Mouse (Mus musculus) thymus, adult 2 months (tissue): ENCODE data around the gene Ccdc142. TPM values are rescaled to one million over a fixed set of nuclear protein-coding genes. Genes with fewer than 3 reads are reported as not detected.
A peak's percentile ranks its signal among the peaks of the same experiment; 100 is the strongest.

Source experiments
- DNase-seq: peaks from one replicate; pipeline ENCODE4 v3.0.0; 2021
- H3K27ac ChIP-seq: fragments of 200-500 bp; 2 replicates; pipeline ENCODE4 v1.5.1; 2012; ENCODE audit warnings: low read length, control low read depth; ENCODE audit not compliant: control insufficient read depth, insufficient read depth
- H3K27me3 ChIP-seq: fragments of 200-500 bp; 2 replicates; pipeline ENCODE4 v1.6.1; 2012; ENCODE audit warnings: mild to moderate bottlenecking, low read length, moderate library complexity, mixed read lengths; ENCODE audit not compliant: control insufficient read depth, insufficient read depth
- H3K36me3 ChIP-seq: fragments of 200-500 bp; 2 replicates; pipeline ENCODE4 v1.6.1; 2012; ENCODE audit warnings: mild to moderate bottlenecking, low read length, moderate library complexity; ENCODE audit not compliant: control insufficient read depth, insufficient read depth
- H3K4me1 ChIP-seq: fragments of 200-500 bp; replicated peaks from 2 replicates; pipeline ENCODE4 v1.6.1; 2012; ENCODE audit warnings: low read length; ENCODE audit not compliant: control insufficient read depth, insufficient read depth
- H3K4me3 ChIP-seq: fragments of 200-500 bp; 2 replicates; pipeline ENCODE4 v1.5.1; 2012; ENCODE audit warnings: mild to moderate bottlenecking, low read length, control low read depth, moderate library complexity; ENCODE audit not compliant: control insufficient read depth, insufficient read depth
- CTCF ChIP-seq: fragments of 200-500 bp; IDR thresholded peaks from 2 replicates; pipeline ENCODE4 v1.5.1; 2012; ENCODE audit warnings: mild to moderate bottlenecking, control low read depth, low read length, moderate library complexity, borderline replicate concordance; ENCODE audit not compliant: control insufficient read depth, poor library complexity, insufficient read depth; ENCODE audit errors: extremely low read depth
- POLR2A ChIP-seq: fragments of 200-500 bp; IDR thresholded peaks from 2 replicates; pipeline ENCODE4 v1.6.1; 2012; ENCODE audit warnings: mild to moderate bottlenecking, low read length, control low read depth, moderate library complexity; ENCODE audit not compliant: control insufficient read depth, poor library complexity, insufficient read depth; ENCODE audit errors: extremely low read depth
- WGBS: fragments of 180-500 bp; shearing (Covaris S2); methylation state at CpG from one replicate; pipeline ENCODE4 v1.1.7; 2018; 5-methylcytosine and 5-hydroxymethylcytosine counted together
- polyA plus RNA-seq: library from polyadenylated mRNA; depleted of rRNA; stranded (reverse); fragments of >200 nt; gene quantifications from 2 replicates; pipeline ENCODE4 v1.2.3, GENCODE M21; 2012

Gene Ccdc142
- polyA plus RNA-seq, 1 experiment, result 18.9 TPM

- no peak overlapping the region for H3K4me3 ChIP-seq
- DNase-seq, result no peak
- peaks cover 45% of the 10 kb centered on the region for H3K27me3 ChIP-seq
- no peak overlapping the region for H3K27ac ChIP-seq
- WGBS, result 4% methylated on average over 55 of the region's 58 CpGs
- TF ChIP-seq POLR2A (no peak), CTCF (no peak)
- H3K36me3 ChIP-seq, result no peaks in the 10 kb centered on the region
- peaks cover 30% of the 10 kb centered on the region for H3K4me1 ChIP-seq
These were observed 30.8 kb upstream of the Ccdc142 start for GRCm38 (mm10) chr6:83070311-83071219.

- Histone ChIP-seq H3K4me1 (peaks cover 25% of the 10 kb centered on the region), H3K27me3 (peaks cover 45% of the 10 kb centered on the region), H3K27ac (no peak overlapping the region), H3K36me3 (no peaks in the 10 kb centered on the region), H3K4me3 (no peak overlapping the region)
- WGBS, result 7% methylated on average over 24 of the region's 24 CpGs
- TF ChIP-seq CTCF, result no peak
- no peak for TF ChIP-seq POLR2A
- DNase-seq, result no peak
These were observed 30.2 kb upstream of the Ccdc142 start for GRCm38 (mm10) chr6:83071220-83071619.

GRCm38 (mm10) chr6:83074979-83075378 lies 26.4 kb upstream of the Ccdc142 start:
- Histone ChIP-seq H3K4me3 (no peak overlapping the region), H3K27ac (no peak overlapping the region), H3K27me3 (peaks cover 24% of the 10 kb centered on the region), H3K36me3 (no peaks in the 10 kb centered on the region), H3K4me1 (peaks cover 23% of the 10 kb centered on the region)
- DNase-seq, result no peak
- WGBS, result 15% methylated on average over 2 of the region's 2 CpGs
- TF ChIP-seq POLR2A (no peak), CTCF (no peak)

GRCm38 (mm10) chr6:83077630-83078323 lies 23.6 kb upstream of the Ccdc142 start, which contains the start of gene Pcgf1:
Pcgf1 (plus strand) TSS chr6:83077869.
- TF ChIP-seq CTCF, result no peak
- TF ChIP-seq POLR2A, result no peak
- peaks cover 11% of the 10 kb centered on the region for H3K4me1 ChIP-seq
- DNase-seq, result no peak
- H3K36me3 ChIP-seq, result no peaks in the 10 kb centered on the region
- 1% methylated on average over 54 of the region's 54 CpGs for whole genome bisulfite sequencing
- 0 out of 2 replicates have a peak within 1 kb of the TSS, but pooled peaks have one; percentile 2 for H3K27ac ChIP-seq
- peak within 1 kb of the TSS; percentile 54 for H3K4me3 ChIP-seq
- no peaks in the 10 kb centered on the region; the same call in 1 of the 2 replicates for H3K27me3 ChIP-seq

- Histone ChIP-seq H3K27ac (0 out of 2 replicates have a peak overlapping the region, but pooled peaks have one; percentile 2), H3K36me3 (no peaks in the 10 kb centered on the region), H3K27me3 (no peaks in the 10 kb centered on the region; the same call in 1 of the 2 replicates), H3K4me3 (peak overlapping the region; percentile 54), H3K4me1 (peaks cover 11% of the 10 kb centered on the region)
- WGBS, result under 1% methylated on average over 46 of the region's 46 CpGs
- DNase-seq, result peak; percentile 99
- TF ChIP-seq CTCF (peak; percentile 73), POLR2A (peak; percentile 43)
These were observed 23.0 kb upstream of the Ccdc142 start for GRCm38 (mm10) chr6:83078324-83078858.

- TF ChIP-seq POLR2A, result no peak
- no peak for TF ChIP-seq CTCF
- Histone ChIP-seq H3K27ac (no peak overlapping the region), H3K36me3 (no peaks in the 10 kb centered on the region), H3K4me1 (peaks cover 11% of the 10 kb centered on the region), H3K27me3 (peaks cover 3% of the 10 kb centered on the region; the same call in 1 of the 2 replicates), H3K4me3 (no peak overlapping the region)
- 98% methylated on average over 5 of the region's 5 CpGs for WGBS
- DNase-seq, result no peak
These were observed 21.2 kb upstream of the Ccdc142 start for GRCm38 (mm10) chr6:83080210-83080609.
